Mouse (Mus musculus) layer of hippocampus, adult 9-10 months (tissue): ENCODE results near the gene Plekhf1.
A peak's percentile ranks its signal among the peaks of the same experiment; 100 is the strongest.

ENCODE experiments used
- DNase-seq: peaks from one replicate; pipeline ENCODE4 v3.0.0; 2022; ENCODE audit warnings: low spot score

The Plekhf1 gene

GRCm38 (mm10) chr7:38218631-38219367, 9.0 kb downstream of the Plekhf1 start:
- DNase-seq, result no peak

- peak; percentile 35 for DNase-seq
Measured at GRCm38 (mm10) chr7:38217417-38218171, 10.2 kb downstream of the Plekhf1 start.

GRCm38 (mm10) chr7:38215697-38216096, 12.1 kb downstream of the Plekhf1 start:
- DNase-seq, result no peak

- no peak for DNase-seq
Measured at GRCm38 (mm10) chr7:38215281-38215680, 12.5 kb downstream of the Plekhf1 start.

- DNase-seq, result no peak
Measured at GRCm38 (mm10) chr7:38214473-38215214, 13.2 kb downstream of the Plekhf1 start.

GRCm38 (mm10) chr7:38212651-38213062, 15.2 kb downstream of the Plekhf1 start:
- no peak for DNase-seq

GRCm38 (mm10) chr7:38209478-38210152, 18.2 kb downstream of the Plekhf1 start:
- DNase-seq, result no peak

- DNase-seq, result no peak
Measured at GRCm38 (mm10) chr7:38208969-38209368, 18.8 kb downstream of the Plekhf1 start.

GRCm38 (mm10) chr7:38206564-38206963, 21.3 kb downstream of the Plekhf1 start:
- no peak for DNase-seq

- no peak for DNase-seq
Measured at GRCm38 (mm10) chr7:38205801-38206200, 22.0 kb downstream of the Plekhf1 start.

GRCm38 (mm10) chr7:38204314-38204713, 23.5 kb downstream of the Plekhf1 start:
- no peak for DNase-seq

GRCm38 (mm10) chr7:38201290-38201658, 26.5 kb downstream of the Plekhf1 start:
- DNase-seq, result no peak

GRCm38 (mm10) chr7:38200606-38201289, 27.1 kb downstream of the Plekhf1 start:
- peak; percentile 63 for DNase-seq

- DNase-seq, result no peak
Measured at GRCm38 (mm10) chr7:38199907-38200605, 27.8 kb downstream of the Plekhf1 start.

GRCm38 (mm10) chr7:38191571-38191970, 36.2 kb downstream of the Plekhf1 start:
- DNase-seq, result no peak

GRCm38 (mm10) chr7:38191146-38191545, 36.7 kb downstream of the Plekhf1 start:
- DNase-seq, result no peak

GRCm38 (mm10) chr7:38190056-38190835, 37.6 kb downstream of the Plekhf1 start:
- DNase-seq, result no peak

GRCm38 (mm10) chr7:38189136-38189982, 38.5 kb downstream of the Plekhf1 start:
- no peak for DNase-seq
